Mouse (Mus musculus): Measurements from ENCODE around the gene Trmt112. TPM values are rescaled to one million over a fixed set of nuclear protein-coding genes. Genes with fewer than 3 reads are reported as not detected.

Gene Trmt112
- 183 and 203 TPM in 2 replicates for polyA plus RNA-seq (2012; rRNA removed)

- H3K4me1 ChIP-seq (replicated peaks; ENCODE audit: control insufficient read depth, insufficient read depth, low read length) = peaks cover 25% of the 10 kb centered on the region
These were observed at the start of gene Trmt112, which contains the start of gene Prdx5 for GRCm38 (mm10) chr19:6909507-6910289. Trmt112 (plus strand) TSS chr19:6909698. Prdx5 (minus strand) TSS chr19:6910106.

GRCm38 (mm10) chr19:6859971-6860370 is 49.5 kb upstream of the Trmt112 start:
- Histone ChIP-seq H3K4me1 (replicated peaks; ENCODE audit: control insufficient read depth, insufficient read depth, low read length) (peaks cover 38% of the 10 kb centered on the region), H3K4me3 (ENCODE audit: control insufficient read depth, insufficient read depth, low read length) (no peak overlapping the region), H3K27ac (ENCODE audit: control insufficient read depth, insufficient read depth, low read length) (no peak overlapping the region), H3K36me3 (ENCODE audit: control insufficient read depth, insufficient read depth, low read length) (no peaks in the 10 kb centered on the region; the same call in 1 of the 2 replicates), H3K27me3 (ENCODE audit: control insufficient read depth, insufficient read depth, low read length) (no peaks in the 10 kb centered on the region)
- 94% methylated on average over 3 of the region's 3 CpGs for WGBS
- no peak for DNase-seq
- TF ChIP-seq POLR2A (IDR thresholded peaks at IDR 0.05; ENCODE audit: control insufficient read depth, extremely low read depth, insufficient read depth, low read length, poor library complexity) (no peak), CTCF (IDR thresholded peaks at IDR 0.05; ENCODE audit: borderline replicate concordance, control insufficient read depth, extremely low read depth, insufficient read depth, low read length, poor library complexity) (no peak)

More at GRCm38 (mm10) chr19:6909507-6910289, at the start of gene Trmt112, which contains the start of gene Prdx5:
- H3K27me3 ChIP-seq (ENCODE audit: control insufficient read depth, insufficient read depth, low read length) = no peaks in the 10 kb centered on the region
- TF ChIP-seq POLR2A (IDR thresholded peaks at IDR 0.05; ENCODE audit: control insufficient read depth, extremely low read depth, insufficient read depth, low read length, poor library complexity) (peak; percentile 85; the same call in 1 of the 2 replicates), CTCF (IDR thresholded peaks at IDR 0.05; ENCODE audit: borderline replicate concordance, control insufficient read depth, extremely low read depth, insufficient read depth, low read length, poor library complexity) (no peak; the same call in 1 of the 2 replicates)
- peak within 1 kb of the TSS; percentile 68 for H3K4me3 ChIP-seq (ENCODE audit: control insufficient read depth, insufficient read depth, low read length)
- WGBS = under 1% methylated on average over 65 of the region's 65 CpGs
- peaks cover 4% of the 10 kb centered on the region; the same call in 1 of the 2 replicates for H3K36me3 ChIP-seq (ENCODE audit: control insufficient read depth, insufficient read depth, low read length)
- DNase-seq = peak; percentile 88
- peak within 1 kb of the TSS; percentile 94 for H3K27ac ChIP-seq (ENCODE audit: control insufficient read depth, insufficient read depth, low read length)

DNA sequence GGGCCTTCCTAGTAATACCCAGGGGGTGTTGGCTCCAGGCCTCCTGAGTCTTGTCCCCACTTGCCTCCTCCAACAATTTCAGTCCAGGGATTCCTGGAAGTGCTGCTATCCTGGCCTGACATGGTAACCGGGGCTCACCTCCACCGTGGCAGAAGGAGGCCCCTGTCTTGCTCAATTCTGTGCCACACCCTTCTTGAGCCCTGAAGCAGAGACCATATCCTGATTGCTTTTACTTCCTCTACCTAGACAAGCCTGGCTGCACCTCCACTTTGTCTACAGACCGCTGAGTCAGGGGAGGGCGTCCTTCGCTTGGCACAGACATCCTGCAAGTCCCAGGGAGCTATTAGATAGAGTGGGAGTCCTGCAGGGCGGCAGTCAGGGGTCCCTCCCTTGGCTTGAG is 48.8 kb upstream of the Trmt112 start:
- H3K36me3 ChIP-seq (ENCODE audit: control insufficient read depth, insufficient read depth, low read length) = no peaks in the 10 kb centered on the region
- 70% methylated on average over 6 of the region's 6 CpGs for WGBS
- H3K4me3 ChIP-seq (ENCODE audit: control insufficient read depth, insufficient read depth, low read length) = no peak overlapping the region
- no peaks in the 10 kb centered on the region for H3K27me3 ChIP-seq (ENCODE audit: control insufficient read depth, insufficient read depth, low read length)
- H3K27ac ChIP-seq (ENCODE audit: control insufficient read depth, insufficient read depth, low read length) = no peak overlapping the region
- DNase-seq = no peak
- peaks cover 32% of the 10 kb centered on the region for H3K4me1 ChIP-seq (replicated peaks; ENCODE audit: control insufficient read depth, insufficient read depth, low read length)
- TF ChIP-seq POLR2A (IDR thresholded peaks at IDR 0.05; ENCODE audit: control insufficient read depth, extremely low read depth, insufficient read depth, low read length, poor library complexity) (no peak), CTCF (IDR thresholded peaks at IDR 0.05; ENCODE audit: borderline replicate concordance, control insufficient read depth, extremely low read depth, insufficient read depth, low read length, poor library complexity) (no peak)

DNA sequence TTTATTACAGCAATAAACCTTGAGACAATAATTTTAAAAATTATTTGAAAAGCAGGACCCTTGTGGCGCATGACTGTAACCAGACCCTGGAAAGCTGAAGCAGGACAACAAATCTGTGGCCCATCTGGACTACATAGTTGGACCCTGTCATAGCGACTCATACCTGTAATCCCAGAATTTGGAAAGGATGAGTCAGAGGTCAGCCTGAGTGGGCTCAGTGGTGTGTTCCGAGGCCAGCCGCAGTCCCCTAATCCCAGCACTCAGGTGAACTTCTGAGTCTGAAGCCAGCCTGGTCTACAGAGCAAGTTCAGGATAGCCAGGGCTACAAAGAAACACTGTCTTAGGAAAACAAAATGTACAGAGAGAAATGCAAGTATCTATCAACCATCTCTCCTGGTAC is 48.0 kb upstream of the Trmt112 start:
- DNase-seq = no peak
- 97% methylated on average over 4 of the region's 4 CpGs for WGBS
- Histone ChIP-seq H3K4me3 (ENCODE audit: control insufficient read depth, insufficient read depth, low read length) (no peak overlapping the region), H3K27ac (ENCODE audit: control insufficient read depth, insufficient read depth, low read length) (no peak overlapping the region), H3K27me3 (ENCODE audit: control insufficient read depth, insufficient read depth, low read length) (no peaks in the 10 kb centered on the region), H3K4me1 (replicated peaks; ENCODE audit: control insufficient read depth, insufficient read depth, low read length) (peaks cover 25% of the 10 kb centered on the region), H3K36me3 (ENCODE audit: control insufficient read depth, insufficient read depth, low read length) (no peaks in the 10 kb centered on the region)
- TF ChIP-seq CTCF (IDR thresholded peaks at IDR 0.05; ENCODE audit: borderline replicate concordance, control insufficient read depth, extremely low read depth, insufficient read depth, low read length, poor library complexity) (no peak), POLR2A (IDR thresholded peaks at IDR 0.05; ENCODE audit: control insufficient read depth, extremely low read depth, insufficient read depth, low read length, poor library complexity) (no peak)

DNA sequence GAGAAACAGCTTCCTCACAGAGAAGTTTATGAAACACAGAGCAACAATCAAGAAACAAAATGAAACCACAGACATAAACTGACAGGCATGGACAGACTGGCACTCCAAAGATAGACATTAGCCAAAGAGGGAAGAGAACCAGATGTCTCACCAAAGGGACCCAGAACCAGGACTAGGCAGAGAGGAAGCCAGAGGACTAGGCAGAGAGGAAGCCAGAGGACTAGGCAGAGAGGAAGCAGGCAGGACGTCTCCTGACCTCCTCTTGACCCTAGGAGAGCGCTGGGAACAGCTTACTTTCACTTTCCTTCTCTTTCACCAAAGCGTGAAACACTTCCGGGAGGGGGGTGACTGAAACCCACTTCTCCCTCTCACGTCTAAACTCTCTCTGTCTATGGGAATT is 40.1 kb upstream of the Trmt112 start:
- WGBS = 0% methylated on average over 5 of the region's 5 CpGs
- no peaks in the 10 kb centered on the region for H3K36me3 ChIP-seq (ENCODE audit: control insufficient read depth, insufficient read depth, low read length)
- no peak for TF ChIP-seq CTCF (IDR thresholded peaks at IDR 0.05; ENCODE audit: borderline replicate concordance, control insufficient read depth, extremely low read depth, insufficient read depth, low read length, poor library complexity)
- no peak for TF ChIP-seq POLR2A (IDR thresholded peaks at IDR 0.05; ENCODE audit: control insufficient read depth, extremely low read depth, insufficient read depth, low read length, poor library complexity)
- H3K27ac ChIP-seq (ENCODE audit: control insufficient read depth, insufficient read depth, low read length) = peak overlapping the region; percentile 67
- peaks cover 19% of the 10 kb centered on the region for H3K4me1 ChIP-seq (replicated peaks; ENCODE audit: control insufficient read depth, insufficient read depth, low read length)
- peak; percentile 69 for DNase-seq
- H3K4me3 ChIP-seq (ENCODE audit: control insufficient read depth, insufficient read depth, low read length) = peak overlapping the region; percentile 35
- no peaks in the 10 kb centered on the region for H3K27me3 ChIP-seq (ENCODE audit: control insufficient read depth, insufficient read depth, low read length)

DNA sequence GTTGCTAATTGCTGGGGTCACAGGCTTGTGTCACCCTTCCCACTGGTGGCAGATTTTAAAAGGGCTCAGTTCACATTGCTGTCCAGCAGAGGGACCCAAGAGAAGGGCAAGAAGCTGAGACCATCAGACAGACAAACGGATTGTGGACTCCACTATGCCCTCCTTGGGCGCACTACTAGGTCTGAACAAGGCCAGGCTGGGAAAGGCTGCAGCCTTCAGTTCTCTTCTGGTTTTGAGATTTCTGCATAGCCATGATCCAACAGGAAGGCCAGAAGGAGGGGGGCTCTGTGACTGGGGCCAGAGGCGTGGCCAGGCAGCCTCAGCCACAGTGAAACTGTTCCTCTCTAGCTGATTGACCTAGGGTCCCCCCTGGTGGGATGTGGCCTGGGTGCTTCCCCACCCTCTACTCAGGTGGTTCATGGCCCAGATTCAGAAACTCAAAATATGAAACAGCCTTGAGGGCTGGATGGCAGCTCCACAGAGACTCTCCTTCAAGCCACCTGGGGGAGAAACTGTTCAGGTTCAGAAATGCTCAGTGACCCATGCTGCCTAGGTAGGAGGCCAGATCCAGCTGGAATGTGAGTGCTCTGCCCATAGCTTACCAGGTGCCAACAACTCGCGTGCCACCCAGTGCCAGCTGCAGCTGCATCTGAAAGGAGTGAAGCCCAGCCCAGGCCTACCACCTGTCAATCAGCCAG is 37.8 kb upstream of the Trmt112 start:
- Histone ChIP-seq H3K4me1 (replicated peaks; ENCODE audit: control insufficient read depth, insufficient read depth, low read length) (peaks cover 19% of the 10 kb centered on the region), H3K27ac (ENCODE audit: control insufficient read depth, insufficient read depth, low read length) (peak overlapping the region; percentile 61), H3K4me3 (ENCODE audit: control insufficient read depth, insufficient read depth, low read length) (no peak overlapping the region), H3K36me3 (ENCODE audit: control insufficient read depth, insufficient read depth, low read length) (no peaks in the 10 kb centered on the region), H3K27me3 (ENCODE audit: control insufficient read depth, insufficient read depth, low read length) (no peaks in the 10 kb centered on the region)
- DNase-seq = peak; percentile 66
- 31% methylated on average over 5 of the region's 5 CpGs for WGBS
- TF ChIP-seq POLR2A (IDR thresholded peaks at IDR 0.05; ENCODE audit: control insufficient read depth, extremely low read depth, insufficient read depth, low read length, poor library complexity) (0 out of 2 replicates have a peak, but pooled peaks have one; percentile 13), CTCF (IDR thresholded peaks at IDR 0.05; ENCODE audit: borderline replicate concordance, control insufficient read depth, extremely low read depth, insufficient read depth, low read length, poor library complexity) (peak; percentile 41; the same call in 1 of the 2 replicates)

Measured in thymus, adult 2 months (tissue).